34 mouse cellular contexts compared by ENCODE assay signal in genomic region chrX:59166763-59167162, GRCm38 (mm10).
"Had no signal": no experiment of that assay in that cellular context is flagged by ENCODE, and none has a peak within 500 bp of the region (broad histone marks: within the 10 kb centered on the region; RNA-seq: fewer than 3 reads in every experiment).

No protein-coding gene starts in this region.

- H3K4me1 ChIP-seq: heart, embryonic 12.5 days; heart, embryonic 13.5 days; heart, embryonic 15.5 days; hindbrain, embryonic 10.5 days; hindbrain, embryonic 12.5 days; hindbrain, embryonic 13.5 days; hindbrain, embryonic 15.5 days; intestine, embryonic 15.5 days; kidney, embryonic 15.5 days had no signal

- H3K4me3 ChIP-seq: heart, embryonic 12.5 days; heart, embryonic 13.5 days; heart, embryonic 15.5 days; hindbrain, embryonic 10.5 days; hindbrain, embryonic 12.5 days; hindbrain, embryonic 13.5 days; hindbrain, embryonic 15.5 days; intestine, embryonic 15.5 days; kidney, embryonic 15.5 days; layer of hippocampus, adult 2 months; left cerebral cortex, adult 2 months had no signal

- H3K4me2 ChIP-seq: heart, embryonic 12.5 days; heart, embryonic 13.5 days; heart, embryonic 15.5 days; hindbrain, embryonic 12.5 days; hindbrain, embryonic 13.5 days; hindbrain, embryonic 14.5 days; hindbrain, embryonic 15.5 days; intestine, embryonic 15.5 days; kidney, embryonic 15.5 days had no signal

- DNase-seq: heart, postnatal 10 days; heart, postnatal 14 days; heart, postnatal 36 days; heart, postnatal 4 days; kidney, adult 11 months; kidney, adult 18-20 months; kidney, adult 2 months; kidney, adult 8-10 months; kidney, adult 9 months; kidney, postnatal 10 days; kidney, postnatal 14 days; kidney, postnatal 25 days; kidney, postnatal 36 days; kidney, postnatal 4 days; layer of hippocampus, adult 9-11 months; layer of hippocampus, postnatal 36 days had no signal

- H3K27me3 ChIP-seq: heart, embryonic 12.5 days; heart, embryonic 13.5 days; heart, embryonic 15.5 days; hindbrain, embryonic 12.5 days; hindbrain, embryonic 13.5 days; hindbrain, embryonic 15.5 days; intestine, embryonic 15.5 days; kidney, embryonic 15.5 days had no signal

- H3K36me3 ChIP-seq: heart, embryonic 12.5 days; heart, embryonic 13.5 days; heart, embryonic 15.5 days; hindbrain, embryonic 10.5 days; hindbrain, embryonic 12.5 days; hindbrain, embryonic 13.5 days; hindbrain, embryonic 15.5 days; intestine, embryonic 15.5 days; kidney, embryonic 15.5 days had no signal

- H3K27ac ChIP-seq: heart, embryonic 13.5 days; heart, embryonic 15.5 days; hindbrain, embryonic 10.5 days; hindbrain, embryonic 12.5 days; hindbrain, embryonic 13.5 days; hindbrain, embryonic 14.5 days; hindbrain, embryonic 15.5 days; hindbrain, postnatal 0 days; intestine, embryonic 15.5 days; kidney, embryonic 15.5 days; kidney, postnatal 0 days; layer of hippocampus, adult 2 months; left cerebral cortex, adult 2 months had no signal

- H3K9ac ChIP-seq: heart, embryonic 12.5 days; heart, embryonic 13.5 days; heart, embryonic 15.5 days; hindbrain, embryonic 12.5 days; hindbrain, embryonic 13.5 days; hindbrain, embryonic 14.5 days; hindbrain, embryonic 15.5 days; intestine, embryonic 15.5 days; kidney, embryonic 15.5 days had no signal

- ATAC-seq: hindbrain, embryonic 16.5 days; hindbrain, postnatal 0 days; inflammation-experienced regulatory T-cells, adult 6 months; intestine, embryonic 15.5 days; intestine, embryonic 16.5 days; intestine, postnatal 0 days had no signal

- H3K9me3 ChIP-seq: heart, embryonic 12.5 days; heart, embryonic 13.5 days; heart, embryonic 15.5 days; hindbrain, embryonic 10.5 days; hindbrain, embryonic 12.5 days; hindbrain, embryonic 13.5 days; hindbrain, embryonic 15.5 days; intestine, embryonic 15.5 days; kidney, embryonic 15.5 days had no signal
